Mouse (Mus musculus) cerebellum, adult 9-11 months (tissue): ENCODE measurements around the gene Degs1.

Source experiments
- DNase-seq: peaks from one replicate; pipeline ENCODE4 v3.0.0; 2022

Gene Degs1

DNA sequence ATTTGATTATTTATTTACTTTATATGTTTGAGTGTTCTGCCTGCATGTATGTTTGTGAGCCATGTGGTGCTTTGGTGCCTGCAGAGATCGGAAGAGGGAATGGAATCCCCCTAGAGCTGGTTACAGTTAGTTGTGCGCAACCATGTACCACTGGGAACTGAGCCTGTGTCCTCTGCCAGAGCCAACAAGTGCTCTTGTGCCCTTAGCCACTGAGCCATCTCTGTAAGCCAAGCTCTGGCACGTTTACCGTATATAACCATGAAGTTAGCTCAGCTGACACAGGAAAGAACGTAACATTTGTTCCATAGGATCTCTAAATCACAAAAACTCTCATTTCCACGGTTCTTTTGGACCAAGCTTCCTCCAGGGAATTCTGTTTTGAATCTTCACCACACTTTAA is 2.6 kb downstream of the Degs1 start:
- no peak for DNase-seq

DNA sequence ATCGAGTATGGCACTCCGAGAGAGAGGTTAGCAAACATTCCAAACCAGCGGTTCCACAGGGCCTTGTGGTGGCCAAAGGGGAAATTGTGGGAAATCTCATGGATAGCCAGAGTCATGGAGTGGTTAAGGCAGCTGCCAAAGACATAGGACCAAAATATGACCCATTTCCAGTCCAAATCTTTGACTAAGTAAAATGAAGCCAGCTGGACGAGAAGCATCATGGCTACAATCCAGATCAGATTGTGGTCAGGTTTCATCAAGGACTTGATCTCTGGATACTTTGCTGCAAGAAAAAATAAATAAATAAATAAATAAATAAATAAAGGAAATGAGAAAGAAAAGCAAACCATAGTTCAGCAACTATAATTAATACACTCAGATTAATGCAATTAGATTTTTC is 3.2 kb downstream of the Degs1 start:
- DNase-seq, result no peak

DNA sequence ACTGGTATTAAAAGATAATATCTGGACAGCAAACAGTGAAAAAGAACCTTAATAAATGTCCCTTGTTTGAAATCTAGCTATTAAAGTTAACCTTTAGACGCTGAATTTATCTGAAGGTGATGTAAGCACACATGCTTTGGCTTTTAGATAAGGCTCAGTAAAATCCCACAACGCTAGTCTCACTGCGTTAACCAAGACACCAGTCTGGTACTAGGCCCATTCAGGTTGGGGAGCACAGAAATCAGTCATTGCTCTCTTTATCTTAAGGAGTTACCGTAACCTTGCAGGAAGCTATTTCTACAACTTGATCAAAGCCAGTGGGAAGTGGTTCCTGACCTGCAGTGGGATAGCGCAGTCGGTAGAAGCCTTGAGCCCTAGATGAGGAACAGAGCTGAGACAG is 7.5 kb downstream of the Degs1 start:
- no peak for DNase-seq

DNA sequence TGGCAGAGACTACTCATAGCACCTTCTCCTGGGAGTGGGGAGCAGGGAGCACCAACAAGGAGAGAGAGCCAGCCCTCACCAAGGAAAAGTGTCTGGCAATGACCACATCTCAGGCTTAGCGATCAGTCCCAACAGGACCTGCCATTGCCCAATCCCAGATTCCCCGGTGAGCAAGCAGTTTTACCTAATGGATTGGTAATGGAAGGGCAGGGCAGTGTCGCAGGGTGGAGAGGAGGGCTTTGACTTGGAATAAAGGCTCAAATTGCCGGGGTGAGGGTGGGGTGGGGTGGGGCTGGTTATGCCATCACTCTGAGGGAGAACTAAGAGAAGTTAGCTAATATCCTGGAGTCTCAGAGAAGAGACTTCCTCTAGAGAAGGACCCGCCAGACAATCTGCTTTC is 11.0 kb downstream of the Degs1 start:
- no peak for DNase-seq

DNA sequence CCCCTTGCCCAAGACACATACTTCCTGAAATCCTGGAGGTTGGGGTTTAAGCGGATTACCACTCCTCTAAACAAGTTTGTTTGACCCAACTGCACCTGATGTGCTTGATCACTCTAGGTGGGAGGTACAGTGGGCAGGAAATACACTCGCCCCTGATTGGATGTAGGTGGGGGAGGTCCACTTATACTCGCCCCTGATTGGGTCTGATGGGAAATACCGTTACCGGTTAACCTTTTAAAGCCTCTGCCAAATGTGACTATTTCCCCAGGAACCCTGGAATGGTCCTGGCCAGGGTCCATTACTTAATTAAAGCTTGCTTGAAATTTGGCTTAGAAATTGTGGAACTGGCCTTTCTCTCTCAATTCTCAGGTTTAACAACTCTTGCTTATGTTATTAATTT is 11.5 kb downstream of the Degs1 start:
- no peak for DNase-seq

DNA sequence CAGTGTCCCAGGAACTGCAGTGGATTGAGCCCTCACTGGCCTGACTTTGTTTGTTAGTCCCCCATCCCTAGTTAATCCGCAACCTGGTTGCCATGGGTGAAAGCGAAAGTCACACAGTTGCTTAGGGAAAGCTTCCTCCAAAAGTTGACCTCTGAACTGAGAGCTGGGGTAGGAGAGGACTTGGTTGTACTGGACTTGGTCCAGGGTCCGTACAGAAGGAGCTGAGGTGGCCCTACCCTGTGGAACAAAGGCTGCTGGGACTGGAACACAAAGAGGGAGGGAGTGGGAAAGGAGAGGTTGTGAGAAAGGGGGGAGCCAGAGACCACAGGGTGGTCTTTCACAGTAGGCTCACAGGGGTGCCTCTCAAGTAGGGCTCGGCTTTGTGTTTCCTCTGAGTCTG is 14.3 kb downstream of the Degs1 start:
- DNase-seq, result no peak

DNA sequence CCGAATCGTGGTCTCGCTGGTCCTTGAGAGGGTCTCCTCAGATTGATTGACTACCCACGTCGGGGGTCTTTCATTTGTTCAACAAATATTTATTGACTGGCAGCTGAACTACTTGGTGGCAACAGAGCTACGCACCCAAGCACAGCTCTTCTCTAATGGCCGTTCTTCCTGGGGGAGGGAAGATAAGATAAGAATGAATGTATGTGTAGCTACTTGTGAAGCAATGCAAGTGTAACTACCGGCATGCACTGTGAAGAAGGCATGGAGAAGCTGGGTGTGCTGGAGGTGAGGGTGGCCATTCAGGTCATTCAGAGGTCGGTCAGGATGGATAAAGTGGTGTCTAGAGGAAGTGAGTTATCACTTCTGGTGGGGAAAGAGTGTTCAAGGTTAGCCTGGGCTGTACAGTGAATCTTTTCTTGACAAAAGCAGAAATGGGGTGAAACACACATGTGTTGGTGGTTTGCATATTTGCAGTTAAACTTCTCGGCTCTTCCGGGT is 16.5 kb downstream of the Degs1 start:
- DNase-seq, result no peak

DNA sequence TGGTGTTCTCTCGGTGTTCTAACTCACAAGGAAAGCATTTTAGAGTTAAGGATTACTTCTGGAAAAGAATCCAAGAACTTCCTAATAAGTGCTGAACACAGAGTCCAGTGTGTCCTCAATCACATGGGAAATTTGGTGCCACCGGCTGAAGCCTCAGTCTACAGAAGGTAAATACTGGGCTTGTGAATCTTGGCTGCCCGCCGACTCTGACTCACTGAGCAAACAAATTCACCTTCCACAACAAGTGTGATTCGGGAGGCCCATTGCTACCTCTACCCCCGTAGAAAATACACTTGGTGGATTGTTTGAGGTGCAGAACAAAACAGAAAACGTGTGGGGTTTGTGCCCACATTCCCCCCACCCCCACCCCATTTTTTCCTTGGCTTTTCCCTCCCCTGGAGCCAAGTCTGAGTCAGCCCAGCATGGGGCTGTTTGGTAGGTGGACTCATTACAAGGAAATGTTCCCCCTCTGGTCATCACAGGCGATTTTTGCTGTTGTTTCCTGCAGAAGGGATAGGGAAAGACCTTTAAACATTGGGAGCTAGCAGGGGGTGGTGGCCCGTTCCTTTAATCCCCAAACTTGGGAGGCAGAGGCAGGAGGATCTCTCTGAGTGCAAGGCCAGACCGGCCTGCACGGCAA is 26.4 kb downstream of the Degs1 start:
- DNase-seq, result no peak

DNA sequence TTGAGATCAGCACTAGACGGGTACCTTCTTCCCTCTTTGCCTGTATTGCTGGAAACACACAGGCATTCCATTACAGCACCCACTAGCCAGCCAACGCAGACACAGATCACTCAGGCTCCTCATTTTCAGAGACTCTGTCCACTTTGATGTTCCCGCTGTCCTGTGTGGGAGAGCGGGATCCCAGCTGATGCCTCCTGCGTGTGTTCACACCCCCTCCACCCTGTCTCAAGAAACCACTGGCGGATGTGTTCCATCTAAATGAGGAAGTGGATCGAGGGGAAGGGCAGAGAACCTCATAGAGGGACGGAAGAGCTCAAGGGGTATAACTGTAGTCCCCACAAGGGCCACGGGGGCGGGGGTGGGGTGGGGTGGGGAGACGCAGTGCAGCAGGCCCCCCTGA is 27.6 kb downstream of the Degs1 start:
- DNase-seq, result no peak

DNA sequence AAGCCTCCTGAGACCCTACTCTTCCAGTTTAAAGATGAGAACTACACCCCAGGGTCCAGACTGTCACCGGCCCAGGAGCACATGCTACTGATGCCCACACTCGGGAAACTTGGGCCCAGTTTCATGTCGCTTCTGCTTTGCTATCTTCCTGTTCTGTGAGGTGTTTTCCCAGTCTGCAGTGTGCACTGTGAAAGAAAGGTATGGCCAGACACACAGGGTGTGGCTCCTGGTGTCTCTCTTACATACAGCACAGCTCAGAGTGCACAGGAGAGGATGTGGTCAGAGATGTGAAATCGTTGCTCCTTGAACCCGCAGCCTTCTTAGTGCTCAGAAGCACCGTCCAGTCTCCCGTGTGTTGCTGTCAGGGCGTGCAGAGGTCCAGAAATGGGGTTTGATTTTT is 28.0 kb downstream of the Degs1 start:
- no peak for DNase-seq

DNA sequence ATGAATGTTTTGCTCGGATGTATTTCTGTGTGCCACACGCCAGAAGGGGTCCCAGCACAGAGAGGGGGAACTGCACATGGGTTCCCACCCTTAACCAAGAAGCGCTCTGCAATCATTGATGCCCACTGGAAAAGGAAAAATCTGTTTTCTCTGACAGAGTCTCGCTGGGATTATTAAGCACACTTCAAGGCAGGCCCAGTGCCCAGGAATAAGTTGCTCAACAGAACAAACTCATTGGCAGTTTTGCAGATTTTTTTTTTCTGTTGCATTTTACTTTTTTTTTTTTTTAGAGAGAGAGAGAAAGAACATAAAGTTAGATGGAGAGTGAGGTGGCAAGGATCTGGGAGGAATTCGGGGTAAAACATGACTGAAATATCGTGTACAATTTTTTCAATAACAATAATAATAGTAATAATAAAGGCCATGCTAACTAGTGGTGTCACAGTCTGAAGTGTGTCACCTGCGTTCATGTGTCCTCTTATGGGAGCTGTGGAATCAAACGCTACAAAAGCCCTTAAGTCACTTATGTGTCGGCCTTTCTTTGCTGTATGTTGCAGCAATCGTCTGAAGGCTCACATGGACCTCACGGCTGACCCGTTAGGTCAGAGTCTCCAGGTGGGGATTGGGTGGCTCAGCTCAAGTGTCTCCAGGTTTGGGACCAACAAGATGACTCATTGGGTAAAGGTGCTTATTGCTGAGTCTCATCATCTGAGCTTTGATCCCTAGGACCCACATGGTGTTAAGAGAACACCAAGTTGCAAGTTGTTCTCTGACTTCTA is 28.7 kb downstream of the Degs1 start:
- DNase-seq, result no peak

DNA sequence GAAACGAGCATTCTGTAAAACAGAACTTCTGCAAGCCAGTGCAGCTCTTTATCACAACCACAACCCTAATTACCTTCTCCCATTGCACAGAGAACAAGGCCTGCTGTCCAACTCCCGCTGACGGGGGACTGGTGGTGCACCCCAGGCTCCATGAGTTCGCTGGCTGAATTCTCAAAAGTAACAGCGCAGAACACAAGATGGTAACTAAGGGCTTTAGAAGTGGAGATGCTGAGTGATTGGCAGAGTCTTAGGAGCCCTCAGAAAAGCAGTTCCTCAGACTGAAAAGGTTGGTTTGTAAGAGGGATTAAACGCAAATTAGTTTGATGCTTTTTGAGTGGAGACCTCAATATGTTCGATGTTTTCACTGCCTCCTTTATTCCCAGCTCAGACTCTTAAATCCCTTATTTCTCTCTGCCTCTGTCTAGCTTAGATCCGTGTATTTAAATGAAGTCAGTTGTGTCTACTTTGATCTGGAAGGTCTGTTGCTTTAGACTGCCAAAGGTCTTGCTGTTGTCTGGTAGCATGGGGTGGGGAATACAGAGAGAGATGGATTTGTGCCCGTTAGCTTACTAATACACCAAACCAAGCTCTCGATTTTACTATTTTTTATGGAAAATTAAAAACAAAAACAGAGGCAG is 30.0 kb downstream of the Degs1 start:
- DNase-seq, result no peak

DNA sequence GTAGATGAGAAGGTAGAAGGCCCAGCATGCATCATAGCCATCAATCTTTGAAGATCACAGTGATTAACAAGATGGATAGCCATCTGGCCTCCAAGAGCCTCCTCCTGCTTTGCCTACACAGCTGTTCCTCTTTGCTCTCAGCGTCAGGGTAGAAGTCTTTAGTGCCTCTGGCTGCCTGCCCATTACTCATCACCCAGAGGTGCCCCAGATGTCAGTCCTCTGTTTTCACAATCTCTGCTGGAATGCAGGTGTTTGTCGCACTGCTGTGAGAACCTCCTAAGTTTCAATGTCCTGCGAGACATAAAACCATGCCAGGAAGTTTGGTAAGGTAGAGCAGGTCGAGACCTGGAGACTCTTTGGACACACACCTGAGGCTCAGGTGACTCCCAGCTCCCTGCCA is 31.9 kb downstream of the Degs1 start:
- DNase-seq, result no peak

DNA sequence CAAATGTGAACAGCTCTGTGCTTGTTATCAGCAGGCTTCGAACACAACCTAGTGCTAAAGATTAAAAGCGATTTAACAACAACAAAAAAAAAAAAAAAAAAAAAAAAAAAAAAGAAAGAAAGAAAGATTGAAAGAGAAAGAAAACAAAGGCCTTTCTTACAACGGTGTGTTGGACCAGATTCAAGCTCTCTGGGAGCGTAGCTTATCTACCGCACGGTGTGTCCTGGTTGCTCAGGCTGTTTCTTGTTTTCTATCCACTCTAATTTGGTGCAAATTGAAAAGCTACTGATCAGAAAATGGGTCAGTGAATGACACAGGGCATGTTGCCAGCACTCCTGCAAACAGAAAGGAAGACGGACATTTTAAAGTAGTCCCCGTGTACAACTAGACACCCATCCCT is 33.3 kb downstream of the Degs1 start:
- no peak for DNase-seq

DNA sequence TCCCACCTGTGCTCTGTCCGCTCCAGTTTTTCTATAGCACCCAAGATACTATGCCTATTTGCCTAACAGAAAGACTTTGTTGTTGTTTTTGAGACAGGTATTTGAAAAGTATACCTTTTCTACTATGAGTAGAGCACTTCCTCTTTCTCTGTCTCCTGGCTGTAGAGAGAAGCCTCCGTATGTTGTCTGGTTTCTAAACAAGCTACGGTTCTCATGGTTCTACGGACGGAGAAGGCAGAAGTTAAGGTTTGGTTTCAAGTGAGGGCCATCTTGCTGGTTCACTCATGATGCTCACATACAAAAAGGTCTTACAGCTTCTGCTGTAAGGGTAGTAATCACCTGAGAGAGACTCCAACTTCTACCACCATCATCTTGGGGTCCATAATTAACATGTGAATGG is 37.6 kb downstream of the Degs1 start:
- DNase-seq, result no peak

DNA sequence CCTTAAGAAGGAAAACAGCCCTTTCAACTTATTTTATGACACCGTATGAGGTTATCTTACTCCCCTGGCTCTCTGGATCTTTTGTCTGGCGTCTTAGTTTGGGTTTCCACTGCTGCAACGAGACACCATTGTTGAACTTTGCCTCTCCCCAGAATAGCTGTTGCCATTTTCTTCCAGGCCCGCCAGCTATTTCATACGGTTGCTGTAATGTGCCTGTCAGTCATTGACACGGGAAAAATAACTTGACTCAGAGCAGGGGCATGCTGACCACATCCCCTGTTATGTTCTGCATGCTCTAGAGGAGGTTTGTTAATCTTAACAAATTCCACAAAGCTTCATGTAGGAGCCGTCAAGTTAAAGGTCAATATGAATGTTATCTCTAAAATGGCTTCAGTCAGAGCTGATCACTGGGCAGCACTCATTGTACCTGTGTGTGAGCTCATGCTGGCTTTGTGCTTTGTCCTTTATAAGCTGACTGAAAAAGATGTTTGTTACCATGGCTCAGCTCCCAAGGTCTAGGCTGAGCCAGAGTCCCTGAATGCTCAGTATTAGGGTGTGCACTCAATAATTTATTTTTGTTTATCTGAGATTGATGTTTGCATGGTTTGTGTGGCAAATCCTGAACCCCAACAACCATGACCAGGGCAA is 44.4 kb downstream of the Degs1 start:
- no peak for DNase-seq

DNA sequence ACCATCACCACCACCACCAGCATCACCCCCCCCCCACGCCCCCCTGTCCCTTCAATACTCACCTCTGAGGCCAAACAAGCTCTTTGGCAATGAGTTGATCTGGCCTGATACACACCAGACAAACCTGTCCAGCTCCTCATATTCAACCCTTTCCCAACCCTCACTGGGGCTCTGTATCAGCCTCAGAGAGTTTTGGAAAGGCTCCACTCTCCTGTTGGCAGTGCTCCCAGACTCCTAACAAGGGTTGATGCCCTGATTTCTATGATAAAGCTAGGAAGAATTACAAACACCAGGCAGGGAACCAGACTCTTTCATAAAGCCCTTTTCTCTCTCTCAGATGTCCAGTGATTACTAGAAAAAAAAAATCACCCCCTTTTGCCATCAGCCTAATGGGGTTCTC is 45.2 kb downstream of the Degs1 start:
- peak; percentile 10 for DNase-seq

DNA sequence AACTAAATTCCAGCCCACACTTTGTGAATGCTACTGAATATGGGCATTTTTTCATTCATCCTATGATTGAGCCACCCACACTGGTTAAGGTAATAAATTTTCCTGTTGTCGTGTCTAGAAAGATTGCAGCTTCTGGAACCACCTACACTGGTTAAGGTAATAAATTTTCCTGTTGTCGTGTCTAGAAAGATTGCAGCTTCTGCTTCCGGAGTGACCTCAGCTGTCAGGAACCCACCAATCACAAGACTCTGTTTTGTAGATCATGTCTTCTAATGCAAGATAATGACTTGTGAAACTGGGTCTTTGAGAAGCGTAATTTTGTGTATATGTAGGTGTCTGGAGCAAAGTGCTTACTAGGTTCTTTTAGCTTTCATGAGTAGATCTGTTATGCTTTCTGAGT is 47.4 kb downstream of the Degs1 start:
- no peak for DNase-seq

DNA sequence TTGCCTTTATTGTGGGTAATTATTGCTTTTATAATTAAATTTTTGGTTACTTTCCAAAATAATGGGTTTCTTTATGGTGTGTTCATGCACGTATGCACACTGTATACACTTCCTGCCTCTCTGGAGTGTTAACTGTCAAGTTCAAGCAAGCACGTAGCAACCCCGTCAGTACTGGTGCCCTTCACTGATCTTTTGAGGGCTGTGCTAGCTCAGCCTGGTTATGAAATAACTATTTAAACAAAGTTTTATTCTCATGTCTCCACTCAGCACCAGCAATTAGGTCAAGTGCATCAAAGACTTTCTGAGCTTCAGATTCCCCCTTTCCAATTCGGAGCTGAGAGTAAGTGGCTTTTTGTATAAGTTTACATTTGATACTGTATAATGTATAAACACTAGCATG is 53.2 kb downstream of the Degs1 start:
- DNase-seq, result no peak

DNA sequence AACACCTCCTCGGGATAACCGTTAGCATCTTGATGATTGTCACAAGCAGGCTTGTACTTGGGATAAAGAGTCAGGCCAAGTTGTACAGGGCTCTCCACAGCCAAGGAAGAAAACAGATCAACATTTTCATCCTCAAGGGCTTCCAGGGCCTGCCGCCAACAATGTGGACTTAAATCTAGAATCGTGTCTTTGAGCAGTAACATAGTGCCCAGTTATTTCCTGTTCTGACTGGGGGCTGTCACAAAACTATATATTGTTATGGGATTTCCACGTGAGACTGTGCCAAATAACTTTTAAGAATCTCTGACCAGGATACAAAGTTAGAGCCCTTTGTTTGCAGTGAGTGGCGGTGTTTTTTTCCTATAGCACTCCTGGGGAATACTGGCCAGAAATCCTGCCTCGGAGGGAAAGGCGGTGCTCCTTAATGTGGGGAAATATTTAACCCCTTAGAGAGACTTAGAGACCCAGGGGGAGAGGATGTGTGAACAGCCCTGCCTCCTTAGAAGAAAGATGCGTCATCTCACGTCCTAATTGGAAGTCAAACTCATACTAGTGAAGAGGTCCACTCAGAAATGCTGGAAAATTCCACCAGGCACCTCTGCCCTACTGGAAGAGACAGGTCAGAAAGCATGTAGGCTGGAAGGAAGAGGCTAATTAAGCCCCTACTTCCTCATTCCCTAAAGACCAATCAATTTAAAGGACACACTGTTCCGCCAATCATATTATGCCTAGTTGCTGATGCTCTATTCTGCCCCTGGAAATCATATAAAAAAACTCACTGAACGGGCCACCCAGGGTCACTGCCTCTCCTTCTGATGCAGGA is 55.3 kb downstream of the Degs1 start:
- DNase-seq, result no peak

DNA sequence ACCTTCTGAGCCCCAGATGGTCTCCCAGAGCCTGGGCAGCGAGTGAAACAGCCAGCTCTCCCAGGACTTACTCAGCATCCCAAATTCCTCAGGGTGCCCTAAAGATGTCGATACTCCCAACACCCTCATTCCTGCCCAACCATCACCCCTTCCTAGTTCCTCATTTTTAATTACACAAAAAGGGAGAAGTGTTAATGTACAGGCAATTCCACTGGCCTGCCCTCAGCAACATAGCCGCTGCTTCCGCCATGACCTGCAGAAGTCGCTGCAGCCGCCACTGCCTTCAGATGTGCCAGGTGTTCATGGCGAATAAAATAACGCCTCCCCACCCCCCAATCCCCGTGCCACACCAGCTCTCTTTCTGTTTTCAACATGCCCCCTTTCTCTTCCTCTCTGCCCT is 56.3 kb downstream of the Degs1 start:
- DNase-seq, result no peak
